Mouse (Mus musculus): ENCODE results near the gene St6galnac3. TPM values are rescaled to one million over a fixed set of nuclear protein-coding genes. Genes with fewer than 3 reads are reported as not detected.
A peak's percentile ranks its signal among the peaks of the same experiment; 100 is the strongest.

The St6galnac3 gene
- total RNA-seq, 2 experiments from 2014 or later: 8.5 to 14.8 TPM

GRCm38 (mm10) chr3:153659575-153660168, 65.3 kb downstream of the St6galnac3 start:
- DNase-seq: no peak
- intact Hi-C loops (cut with DNase I): no loop called here

GRCm38 (mm10) chr3:153658051-153658777, 66.8 kb downstream of the St6galnac3 start:
- intact Hi-C loops (cut with DNase I): loop anchor here (1.0 kb wide), 1 partner anchor 148 kb away; no protein-coding TSS in a partner anchor
- DNase-seq: peak; percentile 31 to 52

DNA sequence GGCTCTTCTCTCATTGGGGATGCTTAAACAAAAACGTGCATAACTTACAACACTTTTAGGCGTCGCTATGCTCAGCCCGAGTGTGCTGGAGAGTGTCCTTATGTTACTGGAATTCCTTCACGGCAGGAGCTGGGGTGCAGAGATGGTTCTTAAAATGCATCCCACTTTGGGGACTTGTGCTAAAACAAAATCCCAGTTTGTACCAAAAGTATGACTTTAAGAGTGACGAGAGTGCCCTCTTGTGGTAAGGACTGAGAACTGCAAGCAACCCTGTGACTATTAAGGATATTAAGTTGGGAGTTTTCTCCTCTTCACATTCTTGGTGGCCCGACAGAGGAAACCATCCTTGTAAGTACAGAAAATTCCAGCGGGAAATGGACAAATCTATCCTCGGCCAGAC, 69.9 kb downstream of the St6galnac3 start:
- intact Hi-C loops (cut with DNase I): loop anchor here (1.0 kb wide), 2 partner anchors 872 to 894 kb away; no protein-coding TSS in a partner anchor
- DNase-seq: peak; percentile 68 to 80

GRCm38 (mm10) chr3:153652850-153653249, 72.1 kb downstream of the St6galnac3 start:
- no peak for DNase-seq
- intact Hi-C loops (cut with DNase I): no loop called here

GRCm38 (mm10) chr3:153648713-153649112, 76.3 kb downstream of the St6galnac3 start:
- no peak for DNase-seq
- intact Hi-C loops (cut with DNase I): no loop called here

DNA sequence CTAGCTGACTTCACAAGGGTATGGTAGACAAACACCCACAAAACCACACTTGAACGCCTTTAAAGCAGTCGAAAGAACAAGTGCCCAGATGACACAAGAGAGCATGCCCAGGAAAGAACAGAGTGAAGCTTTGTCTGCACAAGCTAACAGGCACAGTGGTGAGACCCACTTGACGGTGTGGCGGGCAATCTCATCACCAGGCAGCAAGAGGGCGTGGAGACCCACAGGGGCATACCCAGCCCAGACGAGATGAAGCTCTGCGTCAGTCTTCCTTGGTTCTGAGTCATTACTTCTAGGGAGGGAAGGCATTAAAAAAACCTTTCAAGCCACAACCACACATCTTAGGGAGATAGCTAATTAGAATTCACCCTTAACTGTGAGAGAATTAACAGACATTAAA, 79.2 kb downstream of the St6galnac3 start:
- no peak for DNase-seq
- intact Hi-C loops (cut with DNase I): no loop called here

DNA sequence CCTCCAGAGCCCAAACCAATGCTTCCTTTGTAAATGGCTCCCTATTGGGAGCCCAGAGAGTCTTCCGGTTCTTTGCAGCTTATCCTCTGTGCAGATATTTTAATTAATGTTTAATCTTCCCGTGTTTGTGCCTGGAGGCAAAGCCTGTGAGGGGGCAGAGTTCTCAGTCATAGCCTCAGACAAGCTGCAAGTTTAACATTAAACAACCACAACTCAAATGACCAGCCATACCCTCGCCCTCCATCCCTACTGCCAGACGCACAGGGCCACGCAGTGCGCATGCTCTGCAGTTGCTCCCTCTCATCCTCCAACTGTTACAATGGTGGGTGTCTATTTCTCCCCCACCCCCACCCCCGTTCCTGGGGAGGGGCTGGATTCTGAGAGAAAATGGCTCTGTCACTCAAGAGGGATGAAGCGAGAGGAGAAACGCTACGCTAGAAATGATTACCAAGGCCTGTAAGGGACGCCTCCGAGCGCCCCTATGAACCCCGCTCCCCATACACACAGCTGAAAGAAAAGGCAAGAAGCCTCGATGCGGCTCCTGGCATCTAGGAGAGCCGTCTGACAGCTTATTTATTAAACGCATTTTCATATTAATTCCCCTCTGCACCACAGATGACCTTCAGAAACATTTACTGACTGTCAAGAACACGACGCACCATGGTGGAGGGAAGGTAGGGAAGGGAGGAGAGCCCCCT, 81.0 kb downstream of the St6galnac3 start:
- intact Hi-C loops (cut with DNase I): no loop called here
- DNase-seq: no peak

GRCm38 (mm10) chr3:153642826-153643225, 82.1 kb downstream of the St6galnac3 start:
- DNase-seq: no peak
- intact Hi-C loops (cut with DNase I): no loop called here

GRCm38 (mm10) chr3:153641805-153642204, 83.2 kb downstream of the St6galnac3 start:
- no peak for DNase-seq
- intact Hi-C loops (cut with DNase I): no loop called here

DNA sequence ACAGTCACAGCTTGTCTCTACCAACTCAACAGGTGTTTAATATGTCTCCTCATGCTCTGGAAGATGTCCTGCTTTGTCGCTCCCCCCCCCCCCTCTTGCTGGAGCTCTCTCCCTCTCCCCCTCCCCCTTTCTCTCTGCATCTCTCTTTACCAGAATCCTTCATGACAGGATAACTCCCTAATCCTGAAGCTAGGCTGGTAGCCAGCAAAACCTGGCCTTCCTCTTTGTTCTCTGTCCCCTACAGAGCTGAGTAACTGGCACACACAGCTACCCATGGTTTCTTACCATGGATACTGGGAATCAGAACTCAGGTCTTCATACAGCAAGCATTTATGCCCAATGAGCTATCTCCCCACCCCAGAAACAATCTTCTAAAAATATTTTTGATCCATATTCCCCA, 87.6 kb downstream of the St6galnac3 start:
- DNase-seq: no peak
- intact Hi-C loops (cut with DNase I): no loop called here

- DNase-seq: no peak
- intact Hi-C loops (cut with DNase I): no loop called here
Observed at GRCm38 (mm10) chr3:153636804-153637153, 88.2 kb downstream of the St6galnac3 start.

DNA sequence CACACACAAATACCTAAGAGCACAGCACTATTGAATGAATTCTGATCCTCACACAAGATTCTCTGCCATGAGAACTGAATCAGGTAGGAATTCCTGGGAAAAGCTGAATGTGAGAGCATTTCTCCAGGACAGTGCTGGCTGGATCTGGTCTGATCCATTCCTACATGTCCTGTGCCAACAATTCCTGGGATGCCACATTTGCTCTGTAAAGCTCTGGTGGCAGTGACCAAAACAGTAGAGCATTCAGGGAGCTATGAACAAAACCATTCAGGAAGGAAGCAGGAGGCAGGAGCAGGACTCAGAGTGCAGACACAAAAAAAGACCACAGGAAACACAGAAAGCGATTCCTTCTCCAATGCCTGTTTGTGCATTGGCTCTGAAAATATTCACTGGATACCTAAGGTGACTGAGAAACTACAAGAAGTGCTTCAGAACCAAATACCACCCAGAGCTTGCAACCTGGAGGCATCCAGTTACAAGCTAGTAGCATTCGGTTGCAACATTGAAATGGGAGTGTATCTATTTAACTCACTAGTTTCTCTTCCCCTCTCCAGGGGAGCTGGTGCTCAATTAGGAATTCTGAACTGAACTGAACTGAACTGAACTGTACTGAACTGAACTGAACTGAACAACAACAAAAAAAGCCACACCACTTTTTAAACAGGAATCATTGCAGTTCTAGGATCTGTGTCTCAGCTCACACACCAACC, 88.7 kb downstream of the St6galnac3 start:
- intact Hi-C loops (cut with DNase I): no loop called here

GRCm38 (mm10) chr3:153631988-153632672, 92.8 kb downstream of the St6galnac3 start:
- intact Hi-C loops (cut with DNase I): no loop called here

More for the DNA sequence above, 88.7 kb downstream of the St6galnac3 start:
- DNase-seq: no peak

GRCm38 (mm10) chr3:153626237-153626636, 98.7 kb downstream of the St6galnac3 start:
- no peak for DNase-seq
- intact Hi-C loops (cut with DNase I): no loop called here

More at GRCm38 (mm10) chr3:153631988-153632672, 92.8 kb downstream of the St6galnac3 start:
- DNase-seq: peak in 1 of 2 experiments; percentile 6

- intact Hi-C loops (cut with DNase I): no loop called here
Observed at GRCm38 (mm10) chr3:153618976-153619375, 106.0 kb downstream of the St6galnac3 start.

GRCm38 (mm10) chr3:153616849-153617248, 108.1 kb downstream of the St6galnac3 start:
- intact Hi-C loops (cut with DNase I): no loop called here

More at GRCm38 (mm10) chr3:153618976-153619375, 106.0 kb downstream of the St6galnac3 start:
- no peak for DNase-seq

DNA sequence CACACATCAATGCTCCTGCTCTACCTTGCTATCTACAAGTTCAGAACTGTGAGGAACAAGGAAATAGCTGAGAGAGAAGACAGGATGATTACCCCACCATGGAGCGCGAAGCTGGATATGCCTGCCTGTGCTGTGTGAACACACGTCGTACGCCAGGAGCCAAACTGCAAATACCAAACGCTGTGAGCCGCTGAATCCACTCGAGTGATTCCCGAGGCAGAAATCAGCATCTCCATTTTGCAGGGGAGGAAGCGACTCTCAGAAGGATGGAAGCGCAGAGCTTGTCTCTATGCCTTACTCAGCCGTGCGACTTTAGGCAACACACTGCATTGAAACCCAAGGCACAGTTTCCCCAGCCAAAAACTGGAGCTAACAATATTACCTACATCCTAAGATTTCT, 114.7 kb downstream of the St6galnac3 start:
- intact Hi-C loops (cut with DNase I): no loop called here

More at GRCm38 (mm10) chr3:153616849-153617248, 108.1 kb downstream of the St6galnac3 start:
- DNase-seq: no peak

DNA sequence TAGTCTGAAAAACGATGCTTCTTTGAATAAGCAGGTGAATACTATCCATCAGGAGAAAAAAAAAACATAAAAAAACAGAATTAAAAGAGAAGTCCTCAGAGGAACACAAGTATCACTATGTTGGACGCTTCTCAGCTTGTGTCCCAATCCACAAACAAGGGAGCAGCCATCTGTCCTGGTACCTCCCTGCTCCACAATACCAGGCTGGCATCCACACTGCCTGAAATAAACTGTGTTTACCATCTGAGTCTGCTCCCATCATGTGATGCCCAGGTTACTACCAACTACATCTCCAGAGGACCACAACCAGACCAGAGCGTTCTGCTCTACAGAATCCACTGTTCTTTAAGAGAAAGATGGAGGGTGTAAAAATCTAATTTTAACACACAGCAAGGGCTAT, 118.6 kb downstream of the St6galnac3 start:
- DNase-seq: no peak
- intact Hi-C loops (cut with DNase I): no loop called here

More for the DNA sequence above, 114.7 kb downstream of the St6galnac3 start:
- no peak for DNase-seq

GRCm38 (mm10) chr3:153605767-153606098, 119.2 kb downstream of the St6galnac3 start:
- no peak for DNase-seq
- intact Hi-C loops (cut with DNase I): no loop called here

- intact Hi-C loops (cut with DNase I): no loop called here
- DNase-seq: no peak
Observed at GRCm38 (mm10) chr3:153605089-153605766, 119.7 kb downstream of the St6galnac3 start.

Measured in heart, postnatal 10 days (tissue).